Mouse (Mus musculus): ENCODE data around the gene Myrfl. TPM values are rescaled to one million over a fixed set of nuclear protein-coding genes. Genes with fewer than 3 reads are reported as not detected.
A peak's percentile ranks its signal among the peaks of the same experiment; 100 is the strongest.

The Myrfl gene
- 0.23 and 0.55 TPM in 2 replicates for polyA plus RNA-seq (2014; fragmentation: Nextera tagmentation; extraction: Ambion mirVana)

DNA sequence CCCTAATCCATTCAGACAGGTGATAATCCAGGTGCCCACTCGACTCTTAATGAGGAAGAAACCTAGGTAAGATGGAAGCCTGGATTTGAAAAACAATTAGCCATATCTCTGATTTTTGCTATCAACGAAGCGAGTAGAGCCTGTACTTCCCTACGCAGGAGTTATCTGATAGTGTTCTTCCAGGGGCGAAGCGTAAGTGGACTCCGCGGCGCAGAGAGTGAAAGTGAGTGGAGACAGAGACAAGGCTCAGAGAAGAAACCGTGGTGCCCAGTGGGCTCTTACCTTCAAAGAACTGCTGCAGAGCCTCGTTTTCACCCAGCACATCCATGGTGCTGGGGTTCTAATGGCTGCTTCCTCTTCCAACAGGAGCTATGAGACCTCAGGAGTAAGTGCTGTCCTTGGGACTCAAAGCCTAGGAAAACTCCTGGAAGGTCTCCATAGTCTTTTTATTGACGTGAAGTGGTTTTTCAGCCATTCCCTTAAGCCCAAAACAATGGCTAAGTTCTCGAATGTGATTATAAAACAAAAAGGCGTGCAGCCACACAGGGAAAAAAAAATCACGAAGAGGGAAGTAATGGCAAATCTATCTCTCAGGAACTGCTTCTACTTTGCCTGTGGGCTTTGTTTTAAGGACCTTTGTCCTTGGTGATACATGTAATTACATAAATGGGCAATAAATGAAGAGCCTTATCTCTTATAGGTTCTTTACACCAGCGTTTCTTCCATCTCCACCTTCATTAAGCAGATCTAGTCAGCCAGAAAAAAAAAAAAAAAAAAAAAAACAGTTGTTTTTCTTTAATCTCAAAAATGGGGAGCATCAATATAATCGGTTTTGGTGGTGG is at the start of gene Myrfl:
Myrfl (minus strand) TSS at position 584 of the 842 bp plus-strand sequence.
- 65% methylated on average over 17 of the region's 17 CpGs for WGBS (ENCODE audit: insufficient replicate concordance)
- H3K4me2 ChIP-seq, result no peak within 1 kb of the TSS
- H3K4me3 ChIP-seq (ENCODE audit: low read depth, low read length), result no peak within 1 kb of the TSS
- no peaks in the 10 kb centered on the region for H3K9me3 ChIP-seq (replicated peaks; ENCODE audit: control insufficient read depth, low read length)
- no peak for ATAC-seq (replicated peaks; ENCODE audit: insufficient number of reproducible peaks, low FRiP score, low TSS enrichment)
- H3K4me1 ChIP-seq (ENCODE audit: control insufficient read depth, insufficient read depth, low read length), result no peaks in the 10 kb centered on the region
- H3K27ac ChIP-seq (ENCODE audit: low read depth, low read length), result no peak within 1 kb of the TSS
- no peak within 1 kb of the TSS for H3K9ac ChIP-seq (ENCODE audit: low read depth, low read length)
- H3K27me3 ChIP-seq (ENCODE audit: control insufficient read depth, insufficient read depth, low read length), result no peaks in the 10 kb centered on the region
- H3K36me3 ChIP-seq (ENCODE audit: control insufficient read depth, insufficient read depth, low read length), result no peaks in the 10 kb centered on the region

DNA sequence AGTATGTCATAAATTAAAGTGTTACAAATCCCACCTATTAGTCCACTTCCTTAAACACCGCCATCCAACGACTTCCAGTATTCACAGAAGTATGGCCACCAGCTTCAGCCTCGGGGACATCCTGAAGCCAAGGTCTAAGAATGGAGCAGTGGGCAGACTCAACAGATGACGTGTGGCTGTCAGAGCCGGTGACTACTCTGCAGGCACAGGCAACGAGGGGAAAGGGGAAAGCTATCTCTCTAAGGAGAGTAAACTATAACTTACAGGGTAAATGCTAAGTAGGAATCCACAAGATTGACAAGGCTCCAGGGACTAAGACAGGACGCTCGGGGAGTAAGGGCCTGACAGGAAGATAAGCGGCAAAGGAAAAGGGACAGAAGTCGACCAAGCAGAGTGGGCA is 48.2 kb upstream of the Myrfl start:
- peaks cover 8% of the 10 kb centered on the region; the same call in 1 of the 2 replicates for H3K36me3 ChIP-seq (ENCODE audit: control insufficient read depth, insufficient read depth, low read length)
- peaks cover 22% of the 10 kb centered on the region for H3K4me1 ChIP-seq (ENCODE audit: control insufficient read depth, insufficient read depth, low read length)
- no peaks in the 10 kb centered on the region for H3K27me3 ChIP-seq (ENCODE audit: control insufficient read depth, insufficient read depth, low read length)
- H3K27ac ChIP-seq (ENCODE audit: low read depth, low read length), result peak overlapping the region; percentile 86
- peak overlapping the region; percentile 52 for H3K9ac ChIP-seq (ENCODE audit: low read depth, low read length)
- no peak for ATAC-seq (replicated peaks; ENCODE audit: insufficient number of reproducible peaks, low FRiP score, low TSS enrichment)
- 0 out of 2 replicates have a peak, but pooled peaks cover 5% of the 10 kb centered on the region for H3K9me3 ChIP-seq (replicated peaks; ENCODE audit: control insufficient read depth, low read length)
- H3K4me2 ChIP-seq, result peak overlapping the region; percentile 46
- no peak overlapping the region for H3K4me3 ChIP-seq (ENCODE audit: low read depth, low read length)
- WGBS (ENCODE audit: insufficient replicate concordance), result 40% methylated on average over 10 of the region's 10 CpGs

DNA sequence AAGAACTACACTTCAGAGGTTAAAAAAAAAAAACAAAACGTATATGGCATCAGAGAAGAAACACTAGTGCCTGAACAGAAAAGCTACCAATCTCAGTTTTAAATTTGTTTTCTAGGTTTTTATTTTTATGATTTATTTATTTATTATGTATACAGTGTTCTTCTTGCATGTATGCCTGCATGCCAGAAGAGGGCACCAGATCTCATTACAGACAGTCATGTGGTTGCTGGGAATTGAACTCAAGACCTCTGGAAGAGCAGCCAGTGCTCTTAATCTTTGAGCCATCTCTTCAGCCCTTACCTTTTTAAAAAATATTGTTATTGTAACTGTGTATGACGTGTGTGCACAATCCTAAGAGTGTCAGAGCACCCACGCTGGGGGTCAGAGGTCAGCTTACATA is 47.4 kb upstream of the Myrfl start:
- Histone ChIP-seq H3K9ac (ENCODE audit: low read depth, low read length) (no peak overlapping the region), H3K27ac (ENCODE audit: low read depth, low read length) (no peak overlapping the region), H3K4me2 (no peak overlapping the region), H3K9me3 (replicated peaks; ENCODE audit: control insufficient read depth, low read length) (0 out of 2 replicates have a peak, but pooled peaks cover 5% of the 10 kb centered on the region), H3K4me3 (ENCODE audit: low read depth, low read length) (no peak overlapping the region), H3K36me3 (ENCODE audit: control insufficient read depth, insufficient read depth, low read length) (peaks cover 9% of the 10 kb centered on the region; the same call in 1 of the 2 replicates), H3K27me3 (ENCODE audit: control insufficient read depth, insufficient read depth, low read length) (no peaks in the 10 kb centered on the region), H3K4me1 (ENCODE audit: control insufficient read depth, insufficient read depth, low read length) (peaks cover 22% of the 10 kb centered on the region)
- 85% methylated on average over 3 of the region's 3 CpGs for WGBS (ENCODE audit: insufficient replicate concordance)
- ATAC-seq (replicated peaks; ENCODE audit: insufficient number of reproducible peaks, low FRiP score, low TSS enrichment), result no peak

DNA sequence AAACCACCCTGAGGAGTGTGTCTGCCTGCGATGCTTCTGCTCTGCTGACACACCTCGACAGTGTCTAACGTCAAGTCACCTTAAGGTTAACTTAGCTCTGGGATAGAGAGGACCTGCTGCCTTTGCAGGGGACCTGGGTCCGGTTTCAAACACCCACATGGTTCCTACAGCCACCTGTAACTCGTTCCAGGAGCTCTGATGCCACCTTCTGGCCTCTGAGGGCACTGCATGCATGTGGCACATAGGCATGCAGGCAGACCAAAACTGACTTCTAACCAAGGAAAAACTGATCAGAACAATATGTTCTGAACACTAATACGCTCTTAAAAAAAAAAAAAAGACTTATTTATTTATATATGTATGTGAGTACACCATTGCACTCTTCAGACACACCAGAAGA is 46.3 kb upstream of the Myrfl start:
- 90% methylated on average over 6 of the region's 6 CpGs for WGBS (ENCODE audit: insufficient replicate concordance)
- H3K4me3 ChIP-seq (ENCODE audit: low read depth, low read length), result no peak overlapping the region
- no peak overlapping the region for H3K27ac ChIP-seq (ENCODE audit: low read depth, low read length)
- H3K9ac ChIP-seq (ENCODE audit: low read depth, low read length), result no peak overlapping the region
- H3K4me1 ChIP-seq (ENCODE audit: control insufficient read depth, insufficient read depth, low read length), result peaks cover 18% of the 10 kb centered on the region
- H3K4me2 ChIP-seq, result no peak overlapping the region
- 0 out of 2 replicates have a peak, but pooled peaks cover 5% of the 10 kb centered on the region for H3K9me3 ChIP-seq (replicated peaks; ENCODE audit: control insufficient read depth, low read length)
- no peak for ATAC-seq (replicated peaks; ENCODE audit: insufficient number of reproducible peaks, low FRiP score, low TSS enrichment)
- no peaks in the 10 kb centered on the region for H3K27me3 ChIP-seq (ENCODE audit: control insufficient read depth, insufficient read depth, low read length)
- peaks cover 13% of the 10 kb centered on the region for H3K36me3 ChIP-seq (ENCODE audit: control insufficient read depth, insufficient read depth, low read length)

DNA sequence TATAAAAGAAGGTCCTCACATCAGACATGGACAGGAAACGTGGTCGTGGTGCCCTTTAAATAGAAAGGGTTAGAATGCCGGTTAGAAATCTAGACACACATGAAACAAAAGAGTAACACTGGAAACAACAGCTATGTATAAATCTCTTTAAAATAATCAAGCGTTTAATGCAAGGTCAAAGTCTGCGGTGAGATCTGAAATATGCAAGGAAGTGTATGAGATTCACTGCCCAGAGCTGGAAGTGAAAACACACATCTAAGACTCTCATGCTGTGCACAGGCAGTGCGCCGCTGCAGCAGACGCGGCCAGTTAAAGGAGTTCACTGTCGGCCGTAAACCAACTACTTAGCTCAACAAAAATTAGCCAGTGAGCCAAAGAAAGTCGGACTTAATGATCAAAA is 38.3 kb upstream of the Myrfl start:
- H3K4me3 ChIP-seq (ENCODE audit: low read depth, low read length), result no peak overlapping the region
- no peak overlapping the region for H3K4me2 ChIP-seq
- no peak overlapping the region for H3K27ac ChIP-seq (ENCODE audit: low read depth, low read length)
- no peaks in the 10 kb centered on the region for H3K9me3 ChIP-seq (replicated peaks; ENCODE audit: control insufficient read depth, low read length)
- WGBS (ENCODE audit: insufficient replicate concordance), result 87% methylated on average over 12 of the region's 12 CpGs
- no peak for ATAC-seq (replicated peaks; ENCODE audit: insufficient number of reproducible peaks, low FRiP score, low TSS enrichment)
- H3K36me3 ChIP-seq (ENCODE audit: control insufficient read depth, insufficient read depth, low read length), result peaks cover 23% of the 10 kb centered on the region
- no peaks in the 10 kb centered on the region for H3K27me3 ChIP-seq (ENCODE audit: control insufficient read depth, insufficient read depth, low read length)
- no peak overlapping the region for H3K9ac ChIP-seq (ENCODE audit: low read depth, low read length)
- H3K4me1 ChIP-seq (ENCODE audit: control insufficient read depth, insufficient read depth, low read length), result no peaks in the 10 kb centered on the region

DNA sequence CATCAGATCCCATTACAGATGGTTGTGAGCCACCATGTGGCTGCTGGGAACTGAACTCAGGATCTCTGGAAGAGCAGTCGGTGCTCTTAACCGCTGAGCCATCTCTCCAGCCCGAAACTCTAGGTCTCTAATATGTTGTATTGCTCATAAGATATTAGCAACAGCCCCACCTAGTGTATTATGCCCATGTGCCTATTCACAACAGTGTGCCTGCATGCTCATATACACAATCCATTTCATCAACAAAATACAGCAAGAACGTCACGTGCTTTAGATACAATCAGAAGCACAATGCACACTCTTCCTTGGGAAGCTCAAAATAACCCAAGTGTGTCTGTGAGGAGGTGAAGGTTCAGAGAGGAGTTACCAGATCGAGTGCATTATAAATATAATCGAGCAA is 37.1 kb upstream of the Myrfl start:
- no peak overlapping the region for H3K9ac ChIP-seq (ENCODE audit: low read depth, low read length)
- WGBS (ENCODE audit: insufficient replicate concordance), result 92% methylated on average over 7 of the region's 7 CpGs

DNA sequence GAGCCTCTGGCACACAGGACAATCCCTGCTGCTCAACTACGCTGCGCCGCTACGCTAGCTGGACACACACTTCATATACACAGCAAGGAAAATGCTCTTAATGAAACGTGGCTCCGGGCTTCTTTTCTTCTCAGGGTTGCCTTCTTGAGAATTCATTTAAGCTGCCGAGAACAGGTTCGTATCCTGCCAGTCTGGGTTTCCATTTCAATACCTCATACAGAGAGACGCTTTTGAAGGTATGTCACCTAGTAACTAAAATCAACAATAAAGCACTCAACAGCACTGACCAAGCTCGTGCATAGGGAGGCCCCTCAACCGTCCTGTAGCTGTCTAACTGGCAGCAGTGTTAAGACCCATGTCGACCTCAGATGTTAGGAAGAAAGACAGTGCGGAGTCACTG is 35.7 kb upstream of the Myrfl start:
- H3K4me3 ChIP-seq (ENCODE audit: low read depth, low read length), result no peak overlapping the region
- H3K9me3 ChIP-seq (replicated peaks; ENCODE audit: control insufficient read depth, low read length), result no peaks in the 10 kb centered on the region
- H3K9ac ChIP-seq (ENCODE audit: low read depth, low read length), result no peak overlapping the region
- peaks cover 15% of the 10 kb centered on the region for H3K36me3 ChIP-seq (ENCODE audit: control insufficient read depth, insufficient read depth, low read length)
- no peak overlapping the region for H3K27ac ChIP-seq (ENCODE audit: low read depth, low read length)
- no peaks in the 10 kb centered on the region for H3K4me1 ChIP-seq (ENCODE audit: control insufficient read depth, insufficient read depth, low read length)
- no peak overlapping the region for H3K4me2 ChIP-seq
- 86% methylated on average over 13 of the region's 13 CpGs for WGBS (ENCODE audit: insufficient replicate concordance)
- ATAC-seq (replicated peaks; ENCODE audit: insufficient number of reproducible peaks, low FRiP score, low TSS enrichment), result no peak
- no peaks in the 10 kb centered on the region for H3K27me3 ChIP-seq (ENCODE audit: control insufficient read depth, insufficient read depth, low read length)

More for the DNA sequence above, 37.1 kb upstream of the Myrfl start:
- H3K36me3 ChIP-seq (ENCODE audit: control insufficient read depth, insufficient read depth, low read length), result peaks cover 19% of the 10 kb centered on the region
- H3K27ac ChIP-seq (ENCODE audit: low read depth, low read length), result no peak overlapping the region
- no peaks in the 10 kb centered on the region for H3K27me3 ChIP-seq (ENCODE audit: control insufficient read depth, insufficient read depth, low read length)
- no peak overlapping the region for H3K4me2 ChIP-seq
- H3K4me1 ChIP-seq (ENCODE audit: control insufficient read depth, insufficient read depth, low read length), result no peaks in the 10 kb centered on the region
- no peaks in the 10 kb centered on the region for H3K9me3 ChIP-seq (replicated peaks; ENCODE audit: control insufficient read depth, low read length)
- no peak for ATAC-seq (replicated peaks; ENCODE audit: insufficient number of reproducible peaks, low FRiP score, low TSS enrichment)
- no peak overlapping the region for H3K4me3 ChIP-seq (ENCODE audit: low read depth, low read length)

DNA sequence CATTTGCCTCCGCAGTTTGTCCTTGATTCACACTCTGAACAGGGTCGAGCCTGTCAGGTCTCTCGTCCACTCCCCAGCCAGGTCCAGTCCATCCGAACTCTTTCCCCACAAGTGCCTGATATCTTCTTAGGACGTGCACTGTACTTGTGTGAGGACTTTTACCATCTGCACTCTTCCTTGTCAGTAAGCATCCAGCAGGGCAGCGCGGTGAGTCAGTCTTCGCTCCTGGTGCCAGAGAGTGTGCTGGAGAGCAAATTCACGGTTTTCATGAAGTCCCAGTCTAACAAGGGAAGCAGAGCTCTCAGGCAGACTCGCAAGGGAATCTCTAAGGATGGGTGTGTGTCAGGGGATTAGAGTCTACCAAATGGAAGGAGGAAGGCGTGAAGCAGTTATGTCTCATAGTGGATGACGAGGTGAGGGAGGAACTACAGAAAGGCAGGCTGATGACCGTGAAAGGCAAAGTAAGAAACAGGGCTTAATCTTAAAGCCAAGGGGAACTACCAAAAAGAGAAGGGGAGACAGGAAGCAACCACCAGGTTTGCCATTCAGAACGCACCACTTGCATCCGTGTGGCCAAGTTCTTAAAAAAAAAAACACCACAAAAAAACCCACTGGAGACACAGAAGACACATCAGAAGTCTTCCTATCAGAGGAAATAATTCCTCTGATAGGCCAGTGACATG is 34.9 kb upstream of the Myrfl start:
- Histone ChIP-seq H3K27me3 (ENCODE audit: control insufficient read depth, insufficient read depth, low read length) (no peaks in the 10 kb centered on the region), H3K4me2 (no peak overlapping the region), H3K36me3 (ENCODE audit: control insufficient read depth, insufficient read depth, low read length) (0 out of 2 replicates have a peak, but pooled peaks cover 8% of the 10 kb centered on the region), H3K4me3 (ENCODE audit: low read depth, low read length) (no peak overlapping the region), H3K9me3 (replicated peaks; ENCODE audit: control insufficient read depth, low read length) (no peaks in the 10 kb centered on the region), H3K4me1 (ENCODE audit: control insufficient read depth, insufficient read depth, low read length) (no peaks in the 10 kb centered on the region), H3K9ac (ENCODE audit: low read depth, low read length) (no peak overlapping the region), H3K27ac (ENCODE audit: low read depth, low read length) (no peak overlapping the region)
- WGBS (ENCODE audit: insufficient replicate concordance), result 73% methylated on average over 15 of the region's 15 CpGs
- no peak for ATAC-seq (replicated peaks; ENCODE audit: insufficient number of reproducible peaks, low FRiP score, low TSS enrichment)

Data from heart, embryonic 11.5 days (tissue).